Mouse (Mus musculus) spleen, adult 2 months (tissue): Measurements from ENCODE around the gene Ndufs6.

Experiments
- CTCF ChIP-seq: fragments of 200-500 bp; IDR thresholded peaks from 2 replicates; pipeline ENCODE4 v1.5.1; 2011; ENCODE audit warnings: mild to moderate bottlenecking, inconsistent platforms; ENCODE audit not compliant: insufficient read depth, insufficient read length, insufficient replicate concordance; ENCODE audit errors: extremely low read depth
- POLR2A ChIP-seq: fragments of 200-500 bp; IDR thresholded peaks from 2 replicates; pipeline ENCODE4 v1.6.1; 2011; ENCODE audit warnings: low read depth, low read length, inconsistent platforms

DNA sequence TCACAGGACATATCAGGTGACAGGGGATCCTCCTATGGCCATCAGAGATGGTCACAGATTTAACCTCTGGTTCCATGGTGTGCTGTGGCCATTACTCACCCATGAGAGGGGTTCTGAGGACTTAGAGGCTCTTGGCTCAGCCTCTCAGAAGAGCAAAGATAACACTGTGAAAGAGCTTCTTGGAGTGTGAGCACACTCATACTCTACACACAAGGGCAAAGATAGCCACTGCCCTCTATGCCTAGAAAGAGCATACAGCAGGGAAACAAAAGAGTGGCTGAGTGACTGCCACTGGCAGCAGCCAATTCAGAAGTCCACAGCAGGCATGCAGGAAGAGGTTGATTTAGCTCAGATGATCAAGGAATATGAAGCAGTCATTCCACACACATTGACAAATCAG is 24.1 kb upstream of the Ndufs6 start:
- TF ChIP-seq CTCF: no peak
- no peak for TF ChIP-seq POLR2A
